Mouse (Mus musculus) gastrocnemius, postnatal 14 days (tissue): ENCODE results near the gene Sec22b. TPM values are rescaled to one million over a fixed set of nuclear protein-coding genes. Genes with fewer than 3 reads are reported as not detected.
A peak's percentile ranks its signal among the peaks of the same experiment; 100 is the strongest.

Experiments
- DNase-seq: peaks from one replicate; pipeline ENCODE4 v3.0.0; 2021; ENCODE audit warnings: mixed read lengths
- intact Hi-C: fragments of 180-260 bp; cut with DNase I; formaldehyde crosslinking; loops from one replicate; pipeline ENCODE4 v1.15.1; 2025; ENCODE audit warnings: low total_unique reads
- long read RNA-seq, 2 experiments: library from polyadenylated mRNA; stranded (forward); transcript quantifications; one replicate each; pipeline ENCODE4 v2.0.0; 2021
- total RNA-seq, 2 experiments: library from RNA; stranded (reverse); gene quantifications; 2 replicates each; pipeline ENCODE4 v1.2.3; 2021

Gene Sec22b
- total RNA-seq = 10 to 100 TPM; 30.6 to 31.4 TPM
- long read RNA-seq, experiment 1, transcript Sec22b-201 (5 exons, 2,810 nt) = major isoform, 22 of 24 reads
- long read RNA-seq, experiment 1, partial matches to known transcripts = 0 of 24 reads
- long read RNA-seq, experiment 1, other reads (novel, unspliced or antisense) = 2 of 24 reads
- long read RNA-seq, experiment 2, transcript Sec22b-201 (5 exons, 2,810 nt) = major isoform, 24 of 24 reads
- long read RNA-seq, experiment 2, partial matches to known transcripts = 0 of 24 reads
- long read RNA-seq, experiment 2, other reads (novel, unspliced or antisense) = 0 of 24 reads

DNA sequence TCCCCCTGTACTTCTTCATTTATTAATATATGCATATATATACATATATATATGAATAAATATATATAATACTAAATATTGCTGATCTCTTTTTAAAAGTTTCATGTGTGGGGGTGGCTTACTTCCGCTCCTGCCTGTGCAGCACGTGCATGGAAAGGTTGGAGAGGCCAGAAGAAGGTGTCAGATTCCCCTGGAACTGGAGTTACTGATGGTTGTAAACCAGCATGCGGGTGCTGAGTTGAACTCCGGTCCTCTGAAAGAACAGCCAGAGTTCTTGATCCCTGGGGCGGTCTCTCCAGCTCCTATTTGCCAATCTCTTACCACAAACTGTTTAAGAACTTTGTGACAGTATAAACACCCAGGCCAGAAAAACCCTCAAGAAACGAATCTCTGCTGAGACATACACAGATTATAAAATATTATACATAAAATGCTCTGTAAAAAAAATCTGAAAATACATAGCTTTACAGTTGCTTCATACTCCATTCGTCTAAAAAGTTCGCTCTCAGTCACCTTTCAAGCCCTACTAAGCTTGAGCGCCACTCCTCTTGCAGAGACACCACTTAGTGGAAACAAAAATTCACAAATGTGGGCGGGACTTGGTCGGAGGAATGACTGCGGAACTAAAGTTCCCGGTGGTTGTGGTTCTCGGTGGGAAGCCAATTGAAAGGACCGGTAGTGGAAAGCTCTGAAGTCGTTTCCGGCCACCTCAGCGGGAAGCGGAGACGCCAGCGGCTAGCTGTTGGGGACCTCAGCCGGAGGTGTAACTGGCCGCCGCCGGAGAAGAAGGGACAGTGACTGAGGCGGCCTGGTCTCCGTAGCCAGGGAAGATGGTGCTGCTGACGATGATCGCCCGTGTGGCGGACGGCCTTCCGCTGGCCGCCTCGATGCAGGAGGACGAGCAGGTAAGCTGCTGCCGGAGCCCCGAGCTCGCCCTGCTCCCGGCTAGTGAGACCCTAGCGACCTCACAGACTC, at the start of gene Sec22b:
Sec22b (plus strand) TSS at position 675 of the 975 bp plus-strand sequence.
- DNase-seq = peak; percentile 85
- intact Hi-C loops = no loop called here

DNA sequence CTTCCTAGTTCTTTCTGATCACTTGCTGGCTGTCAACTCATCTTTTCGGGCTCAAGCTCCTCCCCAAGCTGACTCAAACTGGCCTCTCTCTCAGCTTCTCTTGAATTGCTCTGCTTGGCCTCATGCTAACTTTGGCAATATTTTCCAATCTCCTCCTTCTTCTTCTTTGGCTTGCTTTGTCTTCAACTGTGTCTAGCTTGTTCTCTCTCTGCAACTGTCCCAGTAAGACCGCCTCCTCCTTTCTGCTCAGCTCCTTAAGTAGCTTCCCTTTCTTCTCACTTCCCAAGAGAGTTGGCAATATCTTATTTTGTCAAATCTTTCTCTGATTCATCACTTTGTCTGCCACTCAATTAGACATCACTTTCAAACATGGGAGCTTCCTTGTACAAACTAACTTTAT, 49.2 kb upstream of the Sec22b start:
- DNase-seq = no peak
- intact Hi-C loops = no loop called here

DNA sequence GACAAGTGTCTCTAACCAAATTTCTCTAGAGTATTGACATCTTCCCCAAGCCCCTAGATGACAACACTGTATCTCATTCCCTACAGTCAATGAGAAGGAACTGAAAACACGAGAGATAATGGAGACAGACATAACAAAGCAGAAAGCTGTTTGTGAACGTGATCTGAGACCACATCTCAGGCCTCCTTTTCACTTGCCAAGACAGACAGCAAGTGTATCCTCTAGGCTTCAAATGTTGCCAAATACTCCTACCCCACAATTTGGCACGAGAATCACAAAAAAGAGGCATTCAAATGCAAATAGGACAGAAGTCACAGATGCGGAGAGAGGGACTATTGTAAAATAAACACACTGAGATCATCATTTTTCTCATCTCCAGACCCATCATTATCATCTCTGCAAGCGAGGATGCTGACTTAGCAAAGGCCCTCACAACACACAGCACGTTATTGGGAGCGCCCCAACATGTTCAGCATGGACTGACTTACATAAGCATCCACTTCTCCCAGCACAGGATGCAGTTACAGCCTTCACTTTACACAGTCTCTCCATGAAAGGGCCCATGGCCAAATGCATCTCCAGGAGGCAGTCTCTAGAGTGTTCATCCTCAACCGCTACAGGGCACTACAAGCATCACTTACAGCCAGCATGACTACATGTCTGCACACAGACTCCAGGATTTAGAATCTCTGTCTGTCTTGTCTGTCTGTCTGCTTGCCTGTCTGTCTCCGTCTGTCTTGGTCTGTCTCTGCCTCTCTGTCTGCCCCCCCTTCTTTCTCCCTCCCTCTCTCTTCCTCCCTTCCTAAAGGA, 46.2 kb upstream of the Sec22b start:
- intact Hi-C loops = no loop called here
- DNase-seq = no peak

DNA sequence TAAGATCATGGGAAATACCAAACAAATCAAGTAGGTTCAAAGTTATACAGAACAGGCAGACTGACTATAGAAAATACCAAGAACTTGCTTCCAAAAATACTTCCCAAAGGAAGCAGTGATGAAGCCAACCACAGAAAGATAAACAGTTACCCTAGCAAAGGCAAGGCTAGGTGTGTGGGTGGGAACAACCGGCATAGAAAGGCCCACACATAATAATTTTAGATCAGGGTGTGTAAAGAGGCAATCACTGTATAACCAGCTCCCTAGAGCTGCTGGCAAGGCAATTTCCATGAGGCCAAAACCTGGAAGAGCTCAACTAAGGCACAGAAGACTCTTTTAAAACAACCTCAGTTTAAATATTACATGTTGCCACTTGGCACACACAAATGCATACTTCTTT, 41.6 kb upstream of the Sec22b start:
- DNase-seq = no peak
- intact Hi-C loops = no loop called here

DNA sequence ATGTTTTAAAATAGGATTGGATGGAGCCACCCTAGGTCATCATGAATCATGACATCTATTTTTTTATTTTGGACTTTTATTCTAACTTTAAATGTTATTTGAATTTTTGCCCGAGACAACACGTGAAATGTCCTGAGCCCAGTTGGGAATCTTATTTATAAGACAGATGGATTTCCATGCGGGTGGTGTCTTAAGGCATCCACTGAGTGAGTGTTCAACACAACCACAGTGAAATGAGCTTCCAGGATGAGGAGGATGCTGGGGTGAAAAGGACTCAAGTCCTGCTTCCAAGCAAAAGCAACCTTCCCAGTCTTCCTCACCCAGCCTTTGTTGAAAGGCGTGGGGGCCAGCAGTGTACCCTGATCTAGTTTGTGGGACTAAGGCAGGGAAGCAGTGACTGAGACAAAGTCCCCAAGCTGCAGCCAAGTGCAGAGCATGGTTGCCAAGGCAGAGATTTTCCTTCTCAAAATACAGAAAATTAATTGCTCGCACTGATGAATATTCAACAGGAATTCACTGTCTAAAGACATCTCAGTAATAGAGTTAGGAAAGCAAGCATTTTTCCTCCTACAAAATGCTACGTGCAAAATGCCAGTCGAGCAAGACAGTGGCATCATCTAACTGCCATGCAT, 40.1 kb upstream of the Sec22b start:
- intact Hi-C loops = no loop called here
- no peak for DNase-seq

DNA sequence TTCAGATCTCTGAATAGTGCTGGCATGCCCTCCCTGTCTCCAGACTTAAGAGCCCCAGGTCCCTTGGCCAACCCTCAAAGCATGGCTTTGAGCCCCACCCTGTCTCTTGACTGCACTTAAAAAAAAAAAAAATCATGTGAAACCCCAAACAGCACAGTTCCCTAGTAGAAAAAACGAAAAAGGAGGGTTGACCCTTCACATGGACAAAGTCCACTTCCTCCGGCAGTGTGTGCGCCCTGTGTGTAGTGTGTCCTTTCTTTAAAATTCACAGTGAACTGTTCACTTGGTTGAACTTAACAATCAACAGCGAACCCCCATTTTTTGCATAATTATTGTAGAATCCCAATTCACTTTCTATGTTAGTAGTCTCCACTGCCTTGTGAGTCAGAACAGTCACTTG, 34.3 kb upstream of the Sec22b start:
- intact Hi-C loops = no loop called here
- DNase-seq = no peak

DNA sequence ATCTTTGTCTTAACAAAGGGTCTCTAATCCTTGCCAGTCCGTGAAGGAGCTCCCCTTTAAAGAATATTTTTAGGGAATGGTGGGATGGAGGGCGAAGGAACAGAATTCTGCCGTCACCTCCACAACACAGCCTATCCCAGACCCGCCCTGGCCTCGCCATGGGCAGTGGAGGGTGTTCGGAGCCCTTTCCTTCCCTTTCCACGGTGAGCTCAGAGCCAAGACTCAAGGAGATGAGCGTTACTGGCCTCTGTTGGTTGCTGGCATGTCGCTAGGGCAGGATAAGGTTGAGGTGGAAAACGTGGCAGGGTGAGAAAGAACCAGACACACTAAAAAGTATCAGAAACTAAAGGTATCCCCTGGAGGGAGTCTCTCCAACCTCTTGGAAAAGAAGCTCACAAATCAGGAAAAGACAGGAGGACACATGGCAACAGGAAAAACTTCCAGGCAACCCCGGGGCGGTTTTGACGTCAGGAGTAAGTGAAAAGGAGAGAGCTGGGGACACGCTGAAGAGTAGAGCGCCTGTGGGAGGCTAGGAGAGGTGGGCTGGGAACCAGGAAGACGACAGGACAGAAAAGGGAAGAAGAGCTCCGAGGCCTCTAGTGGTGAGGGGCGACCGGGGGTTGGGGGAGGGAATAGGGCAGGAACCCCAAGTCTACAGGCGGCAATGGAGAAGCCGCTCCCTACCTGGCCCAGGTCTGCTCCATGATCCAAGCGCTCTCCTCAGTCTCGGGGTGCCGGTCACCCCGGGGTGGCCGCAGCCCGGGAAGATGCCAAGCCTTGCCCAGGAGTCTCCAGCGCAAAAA, 33.6 kb upstream of the Sec22b start:
- DNase-seq = no peak
- intact Hi-C loops = no loop called here

DNA sequence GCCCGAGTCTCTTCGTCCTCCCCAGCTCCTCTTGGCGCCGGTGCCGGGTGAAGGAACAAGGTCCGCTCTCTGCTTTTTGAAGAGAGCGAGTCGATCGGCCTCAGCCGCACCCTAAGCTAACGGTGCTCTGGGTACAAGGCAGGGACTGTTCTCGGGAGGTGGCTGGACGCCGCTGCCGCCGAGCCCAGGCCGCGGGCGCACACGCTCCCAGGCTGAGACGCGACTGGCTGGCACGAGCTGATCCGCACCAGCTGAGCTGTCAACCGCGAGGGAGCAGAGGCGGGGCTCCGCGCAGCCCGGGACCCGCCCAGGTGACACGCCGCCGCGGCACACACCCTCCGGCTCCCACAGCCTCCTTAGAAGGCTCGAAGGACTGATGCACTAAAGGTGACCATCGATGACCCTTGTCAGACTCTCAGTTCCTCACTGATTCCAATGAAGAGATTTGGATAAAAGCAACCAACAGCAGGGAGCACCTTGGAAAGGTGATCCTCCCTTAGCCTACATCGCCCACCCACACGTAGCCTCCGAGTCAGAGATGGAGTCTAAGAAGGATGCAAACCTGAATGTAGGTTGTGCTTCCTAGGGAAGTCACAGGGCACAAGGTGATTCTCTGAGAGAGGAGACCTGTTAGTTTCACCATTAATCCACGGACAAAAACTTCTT, 32.8 kb upstream of the Sec22b start:
- peak; percentile 83 for DNase-seq
- intact Hi-C loops = no loop called here

DNA sequence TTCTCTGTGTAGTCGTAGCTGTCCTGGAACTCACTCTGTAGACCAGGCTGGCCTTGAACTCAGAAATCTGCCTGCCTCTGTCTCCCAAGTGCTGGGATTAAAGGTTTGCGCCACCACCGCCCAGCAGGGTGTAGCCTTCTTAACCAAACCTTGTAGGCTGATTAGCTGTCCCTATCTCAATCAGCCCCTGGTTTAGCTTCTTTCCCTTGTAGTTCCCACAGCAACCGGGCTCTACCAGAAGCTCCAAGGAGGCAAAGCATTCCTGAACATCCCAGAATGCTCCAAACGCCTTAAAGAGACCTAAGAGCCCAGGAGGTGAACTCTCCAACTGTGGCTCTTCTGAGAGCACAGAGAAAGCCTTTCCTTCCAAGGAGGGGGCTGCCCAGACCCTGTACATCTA, 32.3 kb upstream of the Sec22b start:
- DNase-seq = no peak

DNA sequence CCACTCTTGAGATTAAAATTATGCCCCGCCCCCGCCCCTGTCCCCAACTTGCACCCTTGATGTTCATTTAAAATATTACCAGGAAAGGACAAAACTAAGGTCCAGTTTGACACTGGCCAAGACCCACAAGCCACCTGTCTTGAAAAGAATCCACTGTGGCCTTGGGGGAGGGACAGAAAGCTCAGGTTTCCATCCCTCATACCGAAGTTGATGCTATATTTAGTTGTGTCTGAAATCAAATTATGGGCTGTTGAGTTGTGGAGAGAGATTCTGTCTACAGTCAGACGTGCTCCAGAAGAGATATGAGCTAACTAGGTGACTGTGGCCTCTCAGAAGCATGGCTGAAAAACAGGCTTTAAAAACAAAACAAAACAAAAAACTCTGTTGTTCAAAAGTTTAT, 31.3 kb upstream of the Sec22b start:
- intact Hi-C loops = loop anchor here (5.0 to 10.0 kb wide), 2 partner anchors 32 to 95 kb away; no protein-coding TSS in a partner anchor
- DNase-seq = peak; percentile 13

More for the DNA sequence above, 32.3 kb upstream of the Sec22b start:
- intact Hi-C loops = no loop called here

DNA sequence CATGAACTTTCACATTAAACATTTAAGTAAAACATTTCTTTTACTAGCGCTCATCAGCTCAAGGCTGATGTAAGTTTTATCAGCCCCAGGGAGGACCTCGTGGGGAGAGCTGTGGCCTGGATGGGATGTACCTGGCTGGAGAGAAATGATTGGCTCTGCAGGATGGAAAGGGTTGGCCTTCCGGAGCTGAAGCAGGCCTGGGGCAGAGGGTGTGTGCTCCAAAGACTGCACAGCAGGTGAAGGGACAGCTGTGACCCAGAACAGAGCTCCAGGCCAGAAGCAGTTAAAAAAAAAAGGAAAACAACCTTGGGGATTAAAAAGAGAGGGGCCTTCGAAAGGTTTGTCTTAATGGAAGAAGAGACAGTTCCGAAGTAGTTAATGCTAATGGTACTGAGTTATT, 26.2 kb upstream of the Sec22b start:
- intact Hi-C loops = loop anchor here (5.0 to 10.0 kb wide), 3 partner anchors 37 to 192 kb away; no protein-coding TSS in a partner anchor
- no peak for DNase-seq

DNA sequence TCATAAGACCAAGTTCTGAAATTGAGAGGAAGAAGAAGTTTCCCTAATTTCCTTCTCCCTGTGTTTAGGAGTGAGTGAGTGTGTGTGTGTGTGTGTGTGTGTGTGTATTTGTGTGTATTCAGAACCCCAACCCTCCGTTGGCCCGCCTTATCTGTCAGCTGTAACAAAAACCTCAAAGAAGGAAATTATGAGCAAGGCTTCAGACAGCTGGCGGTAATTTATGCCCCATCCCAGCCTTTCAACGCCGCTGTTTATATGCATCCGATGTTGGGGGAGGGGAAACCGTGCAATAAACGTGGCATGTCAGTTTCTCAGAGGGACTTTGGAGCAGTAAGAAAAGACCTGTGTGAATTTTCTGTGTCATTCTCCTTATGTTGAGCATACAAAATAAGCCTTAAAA, 24.7 kb upstream of the Sec22b start:
- DNase-seq = no peak
- intact Hi-C loops = loop anchor here (5.0 to 10.0 kb wide), 2 partner anchors 101 to 194 kb away; no protein-coding TSS in a partner anchor

DNA sequence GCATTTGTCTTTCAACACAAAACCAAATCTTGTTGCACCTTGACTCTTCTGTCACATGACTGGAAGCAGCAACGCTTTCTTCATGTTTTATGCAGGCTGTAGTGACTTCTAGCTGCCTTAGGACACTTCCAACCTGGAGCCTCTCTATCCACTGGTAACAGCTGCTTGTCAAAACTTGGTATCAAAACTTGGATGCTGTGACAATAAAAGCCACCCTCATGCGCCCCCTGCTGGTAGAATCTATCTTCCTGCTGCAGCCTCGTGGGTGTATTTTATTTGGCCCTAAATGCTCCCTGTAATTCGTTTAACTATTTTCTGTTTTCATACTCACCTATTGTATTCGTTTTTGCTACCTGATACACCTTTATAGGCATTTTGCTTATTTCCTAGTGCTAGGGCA, 21.8 kb upstream of the Sec22b start:
- peak; percentile 81 for DNase-seq
- intact Hi-C loops = loop anchor here (5.0 to 10.0 kb wide), 2 partner anchors 104 to 197 kb away; no protein-coding TSS in a partner anchor

DNA sequence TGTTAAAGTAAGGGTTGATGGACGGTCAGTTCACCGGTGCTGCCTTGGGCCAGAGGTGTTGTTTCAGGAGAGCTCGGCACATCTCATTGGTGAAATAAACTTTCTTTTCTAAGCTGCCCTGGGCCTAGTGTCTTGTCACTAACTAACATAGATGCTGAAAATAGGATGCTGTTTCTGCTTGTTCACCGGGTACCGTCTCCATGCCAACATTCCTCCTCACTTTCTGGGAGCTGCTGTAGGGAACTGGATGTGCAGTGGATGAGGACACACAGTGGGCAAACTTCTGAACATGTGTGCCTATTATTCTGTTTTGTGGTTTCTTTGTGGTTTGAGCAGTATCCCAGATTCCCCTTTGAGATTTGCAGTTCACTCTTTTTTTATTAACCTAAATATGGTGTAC, 19.4 kb upstream of the Sec22b start:
- intact Hi-C loops = loop anchor here (5.0 kb wide), 1 partner anchor 39 kb away; no protein-coding TSS in a partner anchor
- DNase-seq = no peak

DNA sequence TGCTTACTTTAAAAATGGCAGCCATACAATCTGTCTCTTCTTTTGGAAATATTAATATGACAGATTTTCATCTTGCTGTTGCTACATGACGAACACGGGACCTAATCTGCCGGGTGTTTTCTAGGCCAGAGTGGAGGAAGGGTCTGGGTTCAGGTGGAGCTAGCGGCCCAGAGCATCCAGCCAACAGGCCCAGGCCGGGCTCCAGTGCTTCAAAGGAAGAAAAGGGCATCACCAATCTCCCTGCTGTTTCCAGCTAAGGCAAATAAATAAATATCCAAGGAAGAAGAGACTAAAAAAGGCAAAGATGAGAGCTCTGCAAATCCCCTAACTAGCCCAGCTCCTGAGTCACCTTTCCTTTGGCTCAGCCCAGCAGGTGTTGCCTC, 13.2 kb upstream of the Sec22b start:
- no peak for DNase-seq
- intact Hi-C loops = no loop called here

DNA sequence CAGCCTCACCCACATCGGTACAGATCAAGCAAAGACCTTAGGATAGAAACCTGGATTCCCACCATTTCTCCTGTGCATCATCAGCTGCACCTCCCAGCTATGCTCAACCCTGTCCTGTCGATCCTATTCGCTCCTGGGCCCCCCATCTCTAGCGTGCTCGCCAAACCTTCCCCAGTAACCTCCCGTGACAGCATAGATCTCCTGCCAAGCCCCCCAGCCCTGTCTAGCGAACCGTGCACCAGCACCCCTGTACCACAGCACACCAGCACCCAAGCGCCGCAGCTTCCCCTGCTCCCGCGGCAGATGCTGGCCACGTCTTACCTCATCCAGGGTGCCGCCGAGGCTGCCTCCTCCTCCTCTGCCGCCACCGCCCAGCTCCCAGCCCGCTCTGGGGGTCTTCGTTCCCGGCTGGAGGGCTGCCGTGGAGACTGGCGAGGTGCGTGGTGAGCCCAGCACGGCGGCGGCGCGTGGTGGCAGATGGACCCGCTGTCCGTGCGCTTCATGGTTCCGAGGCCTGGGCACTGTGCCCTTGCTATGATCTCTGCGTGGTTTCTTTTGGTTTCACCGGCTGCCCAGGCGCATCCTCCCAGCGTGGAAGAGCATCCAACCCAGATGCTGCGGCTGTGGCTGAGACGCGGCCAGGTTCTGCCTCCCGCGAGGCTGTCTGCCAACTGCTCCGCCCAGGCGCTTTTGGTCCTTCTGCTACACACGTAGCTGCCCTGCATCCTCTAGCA, 12.7 kb upstream of the Sec22b start, which contains the start of gene Pde4dip:
Pde4dip (minus strand) TSS at position 540 of the 734 bp plus-strand sequence.
- intact Hi-C loops = no loop called here
- peak; percentile 40 for DNase-seq

DNA sequence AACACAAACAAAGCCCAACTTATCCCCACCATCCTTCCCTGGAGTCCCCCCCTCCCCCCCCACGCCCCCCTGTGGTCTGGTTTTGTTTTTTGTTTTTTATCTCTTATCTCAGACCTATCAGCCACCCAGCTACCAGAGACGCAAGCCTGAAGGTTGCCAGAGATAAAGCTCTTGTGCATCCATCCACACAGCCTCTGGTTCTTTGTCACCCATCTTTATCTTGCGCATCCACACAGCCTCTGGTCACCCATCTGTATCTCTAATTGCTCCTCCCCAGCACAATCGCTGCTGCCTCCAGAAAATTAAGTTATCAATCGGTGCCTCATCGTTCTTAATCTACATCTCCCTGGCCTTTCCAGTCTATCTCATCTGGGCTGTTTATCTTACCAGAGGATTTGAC, 10.8 kb upstream of the Sec22b start:
- intact Hi-C loops = no loop called here
- DNase-seq = no peak
